Mouse (Mus musculus) limb, embryonic 12.5 days (tissue): ENCODE results near the gene Focad. TPM values are rescaled to one million over a fixed set of nuclear protein-coding genes. Genes with fewer than 3 reads are reported as not detected.

Experiments
- ATAC-seq: fragments of 200-750 bp; cut with Nextera tagmentation; 2 replicates; pipeline ENCODE4 v1.8.0; 2017; ENCODE audit warnings: low read depth, moderate TSS enrichment; ENCODE audit not compliant: insufficient number of reproducible peaks, insufficient read depth, low FRiP score, low TSS enrichment
- H3K27ac ChIP-seq: fragments of 300-500 bp; sonication (generic); 2 replicates; pipeline ENCODE4 v1.5.1; 2016; ENCODE audit warnings: mild to moderate bottlenecking, moderate library complexity
- H3K27me3 ChIP-seq: fragments of 300-500 bp; sonication (generic); 2 replicates; pipeline ENCODE4 v1.6.1; 2016; ENCODE audit warnings: mild to moderate bottlenecking, moderate library complexity
- H3K36me3 ChIP-seq: fragments of 300-500 bp; sonication (generic); 2 replicates; pipeline ENCODE4 v1.6.1; 2016; ENCODE audit warnings: mild to moderate bottlenecking, moderate library complexity
- H3K4me1 ChIP-seq: fragments of 300-500 bp; sonication (generic); replicated peaks from 2 replicates; pipeline ENCODE4 v1.6.1; 2016
- H3K4me2 ChIP-seq: fragments of 300-500 bp; sonication (generic); 2 replicates; pipeline ENCODE4 v1.6.1; 2016; ENCODE audit warnings: mild to moderate bottlenecking, moderate library complexity
- H3K4me3 ChIP-seq: fragments of 300-500 bp; sonication (generic); replicated peaks from 2 replicates; pipeline ENCODE4 v1.5.1; 2016; ENCODE audit warnings: mild to moderate bottlenecking
- H3K9ac ChIP-seq: fragments of 300-500 bp; sonication (generic); replicated peaks from 2 replicates; pipeline ENCODE4 v1.6.1; 2016; ENCODE audit warnings: mild to moderate bottlenecking, moderate library complexity
- H3K9me3 ChIP-seq: fragments of 300-500 bp; sonication (generic); 2 replicates; pipeline ENCODE4 v1.6.1; 2016; ENCODE audit warnings: mild to moderate bottlenecking, moderate library complexity
- WGBS: fragments of 180-500 bp; shearing (Covaris S2); methylation state at CpG from one replicate; pipeline ENCODE4 v1.1.7; 2016; 5-methylcytosine and 5-hydroxymethylcytosine counted together
- polyA plus RNA-seq: library from polyadenylated mRNA; unstranded; fragments of >200 nt; fragmentation: Nextera tagmentation; extraction: Ambion mirVana; gene quantifications from 2 replicates; pipeline ENCODE4 v1.2.1, GENCODE M21; 2016

The Focad gene
- polyA plus RNA-seq, 1 experiment from 2014 or later: 13.7 TPM

DNA sequence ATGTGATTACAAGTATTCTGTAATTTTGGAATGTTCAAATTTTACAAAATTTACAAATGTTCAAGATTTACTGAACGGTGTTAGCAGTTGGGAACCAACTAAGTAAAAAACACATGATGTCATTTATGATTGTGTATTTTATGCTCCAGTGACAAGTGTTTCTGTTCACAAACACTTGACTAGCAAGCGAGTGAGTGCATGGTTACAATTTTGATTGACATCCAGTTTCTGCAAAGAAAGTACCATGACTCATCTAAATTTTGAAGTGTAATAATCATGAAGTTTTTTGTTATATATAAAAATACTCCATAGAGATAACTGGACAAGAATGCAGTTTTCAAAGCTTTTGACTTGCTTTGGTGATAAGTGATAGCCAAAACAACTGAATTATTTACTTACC is 1.3 kb downstream of the Focad start:
- ATAC-seq: no peak
- Histone ChIP-seq H3K27me3 (no peaks in the 10 kb centered on the region), H3K9me3 (no peaks in the 10 kb centered on the region), H3K4me2 (no peak overlapping the region), H3K9ac (no peak overlapping the region), H3K36me3 (no peaks in the 10 kb centered on the region), H3K4me1 (peaks cover 8% of the 10 kb centered on the region), H3K27ac (no peak overlapping the region), H3K4me3 (no peak overlapping the region)
- WGBS: 81% methylated on average over 2 of the region's 2 CpGs

DNA sequence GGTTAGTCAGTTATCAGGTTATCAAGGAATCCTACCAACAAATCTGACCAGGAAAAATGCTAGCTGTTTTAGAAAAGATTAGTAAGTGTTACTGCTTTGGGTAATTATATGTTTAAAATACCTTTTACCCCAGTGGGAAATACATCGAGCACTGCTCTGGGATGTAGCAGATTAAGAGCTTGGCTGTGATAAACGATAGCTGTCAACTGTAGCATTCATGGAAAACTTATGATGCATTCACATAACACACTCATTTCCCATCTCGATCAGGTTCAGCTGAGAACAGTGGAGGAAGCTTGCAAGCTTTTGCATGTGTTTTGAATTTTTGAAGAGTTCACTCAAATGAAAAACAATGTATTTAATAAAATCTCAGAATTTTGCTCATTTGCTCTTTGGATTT is 14.2 kb downstream of the Focad start:
- no peak for ATAC-seq
- 46% methylated on average over 3 of the region's 3 CpGs for WGBS
- Histone ChIP-seq H3K4me3 (no peak overlapping the region), H3K9ac (no peak overlapping the region), H3K27ac (no peak overlapping the region), H3K36me3 (no peaks in the 10 kb centered on the region), H3K4me2 (no peak overlapping the region), H3K9me3 (no peaks in the 10 kb centered on the region), H3K4me1 (peaks cover 6% of the 10 kb centered on the region; the same call in 1 of the 2 replicates), H3K27me3 (no peaks in the 10 kb centered on the region)

DNA sequence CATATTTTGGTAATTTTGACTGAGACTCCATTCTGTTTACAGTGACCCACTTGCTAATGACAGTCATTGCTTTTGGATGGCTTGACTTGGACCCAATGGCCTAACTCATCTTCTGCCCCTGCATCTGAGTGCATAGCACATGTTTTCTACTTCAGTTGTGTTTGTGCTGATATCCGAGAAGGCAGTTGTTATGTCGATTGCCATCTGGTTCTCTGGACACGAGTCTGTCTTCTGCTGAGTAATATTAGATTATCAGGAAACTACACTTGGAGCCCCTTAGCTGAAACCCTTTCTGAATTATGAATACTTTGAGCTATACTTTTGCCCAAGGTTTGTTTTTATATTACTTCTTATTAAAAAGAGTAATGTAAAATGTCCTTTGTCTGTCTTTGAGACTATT is 22.9 kb downstream of the Focad start:
- Histone ChIP-seq H3K4me3 (no peak overlapping the region), H3K27me3 (no peaks in the 10 kb centered on the region), H3K27ac (no peak overlapping the region), H3K4me1 (peaks cover 9% of the 10 kb centered on the region), H3K4me2 (no peak overlapping the region), H3K9me3 (no peaks in the 10 kb centered on the region), H3K9ac (no peak overlapping the region), H3K36me3 (no peaks in the 10 kb centered on the region)
- WGBS: 49% methylated on average over 3 of the region's 3 CpGs
- ATAC-seq: no peak

DNA sequence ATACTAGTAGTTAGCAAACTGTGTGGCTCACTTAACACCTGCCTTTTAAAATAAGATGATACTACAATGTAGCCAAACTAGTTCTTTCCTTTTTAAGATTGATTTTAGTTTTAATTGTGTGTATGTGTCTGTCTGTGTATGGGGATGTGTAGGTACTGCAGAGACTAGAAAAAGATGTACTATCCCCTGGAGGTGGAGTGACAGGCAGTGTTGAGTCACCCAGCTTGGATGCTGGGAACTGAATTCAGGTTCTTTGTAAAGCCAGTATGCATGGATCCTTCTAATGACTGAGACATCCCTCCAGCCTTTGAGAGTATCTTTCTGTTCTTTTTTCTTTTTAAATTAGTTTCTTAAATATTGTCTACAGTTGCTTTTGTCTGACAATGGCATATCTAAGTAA is 23.5 kb downstream of the Focad start:
- Histone ChIP-seq H3K4me3 (no peak overlapping the region), H3K36me3 (no peaks in the 10 kb centered on the region), H3K4me1 (peaks cover 9% of the 10 kb centered on the region), H3K4me2 (no peak overlapping the region), H3K9me3 (no peaks in the 10 kb centered on the region), H3K27ac (no peak overlapping the region), H3K27me3 (no peaks in the 10 kb centered on the region), H3K9ac (no peak overlapping the region)
- no peak for ATAC-seq

DNA sequence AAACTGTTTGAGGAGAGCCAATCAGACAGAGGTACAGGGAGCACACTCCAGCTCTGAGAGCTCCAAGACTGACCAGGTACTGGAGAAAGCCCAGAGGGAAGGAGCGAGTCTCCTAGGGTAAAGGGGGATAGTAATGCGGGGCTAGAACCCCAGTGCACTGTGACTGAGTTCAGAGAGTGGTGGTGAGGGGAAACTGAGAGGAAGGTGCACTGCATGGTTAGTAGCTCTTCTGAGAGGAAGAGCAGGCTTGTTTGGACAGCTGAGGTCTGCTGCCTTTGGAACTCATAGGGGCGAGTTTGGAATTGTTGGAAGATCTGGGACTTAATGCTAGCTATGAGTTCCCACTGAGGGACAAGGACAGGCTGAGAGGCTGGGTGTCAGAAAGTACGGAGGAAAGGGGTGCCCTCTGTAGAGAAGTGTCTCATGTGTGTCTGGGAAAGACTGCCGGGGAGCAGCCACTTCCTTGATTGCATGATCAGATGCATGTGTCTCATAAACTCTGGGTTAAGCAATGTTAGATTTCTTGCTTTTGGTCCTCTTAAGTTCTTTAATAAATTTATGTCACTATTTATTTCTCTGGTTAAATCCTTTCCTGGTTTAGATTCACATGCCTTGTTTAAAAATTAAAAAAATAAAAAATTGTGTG is 24.4 kb downstream of the Focad start:
- no peak for ATAC-seq
- WGBS: 68% methylated on average over 5 of the region's 5 CpGs
- Histone ChIP-seq H3K9me3 (no peaks in the 10 kb centered on the region), H3K4me3 (no peak overlapping the region), H3K27me3 (no peaks in the 10 kb centered on the region), H3K36me3 (no peaks in the 10 kb centered on the region), H3K4me2 (no peak overlapping the region), H3K4me1 (peaks cover 9% of the 10 kb centered on the region), H3K9ac (no peak overlapping the region), H3K27ac (no peak overlapping the region)

DNA sequence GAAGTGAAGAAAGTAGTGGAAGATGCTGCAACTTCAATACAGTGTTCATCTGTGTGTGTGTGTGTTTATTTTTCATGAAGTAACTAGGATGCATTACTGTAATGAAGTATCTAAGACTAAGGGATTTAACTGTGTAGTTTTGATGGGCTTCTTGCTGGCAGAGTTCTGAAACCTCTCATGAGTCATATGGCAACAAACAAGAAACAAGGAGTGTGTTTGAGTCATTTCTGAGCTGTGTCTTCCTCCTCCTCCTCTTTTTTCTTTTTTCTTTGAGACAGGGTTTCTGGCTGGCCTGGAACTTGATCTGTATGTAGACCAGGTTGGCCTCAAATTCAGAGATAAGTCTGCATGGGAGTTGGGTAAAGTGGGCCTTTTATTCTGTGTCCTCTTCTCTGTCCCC is 25.7 kb downstream of the Focad start:
- H3K4me1 ChIP-seq: peaks cover 9% of the 10 kb centered on the region
- no peak for ATAC-seq
- H3K4me3 ChIP-seq: no peak overlapping the region
- H3K9me3 ChIP-seq: no peaks in the 10 kb centered on the region
- H3K27me3 ChIP-seq: no peaks in the 10 kb centered on the region
- no peak overlapping the region for H3K27ac ChIP-seq
- no peak overlapping the region for H3K4me2 ChIP-seq
- H3K9ac ChIP-seq: no peak overlapping the region
- no peaks in the 10 kb centered on the region for H3K36me3 ChIP-seq

DNA sequence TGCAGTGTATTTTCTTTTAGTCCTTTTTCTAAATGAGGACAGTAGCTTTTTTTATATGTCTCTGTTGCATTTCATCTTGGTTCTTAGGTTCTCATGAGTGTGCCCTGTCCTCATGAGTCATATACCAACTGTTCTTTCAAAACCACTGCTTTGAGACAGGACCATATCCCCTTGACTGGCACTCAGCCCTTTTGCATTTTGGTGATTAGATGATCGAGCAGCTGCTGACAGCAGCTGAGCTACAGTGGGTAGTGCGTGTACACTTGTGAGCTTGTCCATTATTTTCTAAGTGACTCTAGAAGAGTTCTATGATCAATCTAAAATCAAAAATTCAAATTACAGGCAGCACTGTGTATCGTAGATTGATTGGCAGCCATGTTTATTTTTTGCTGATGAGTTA is 28.0 kb downstream of the Focad start:
- Histone ChIP-seq H3K4me3 (no peak overlapping the region), H3K9me3 (no peaks in the 10 kb centered on the region), H3K4me1 (peaks cover 9% of the 10 kb centered on the region), H3K9ac (no peak overlapping the region), H3K36me3 (no peaks in the 10 kb centered on the region), H3K27me3 (no peaks in the 10 kb centered on the region), H3K27ac (no peak overlapping the region), H3K4me2 (no peak overlapping the region)
- no peak for ATAC-seq
- 92% methylated on average over 3 of the region's 3 CpGs for WGBS

DNA sequence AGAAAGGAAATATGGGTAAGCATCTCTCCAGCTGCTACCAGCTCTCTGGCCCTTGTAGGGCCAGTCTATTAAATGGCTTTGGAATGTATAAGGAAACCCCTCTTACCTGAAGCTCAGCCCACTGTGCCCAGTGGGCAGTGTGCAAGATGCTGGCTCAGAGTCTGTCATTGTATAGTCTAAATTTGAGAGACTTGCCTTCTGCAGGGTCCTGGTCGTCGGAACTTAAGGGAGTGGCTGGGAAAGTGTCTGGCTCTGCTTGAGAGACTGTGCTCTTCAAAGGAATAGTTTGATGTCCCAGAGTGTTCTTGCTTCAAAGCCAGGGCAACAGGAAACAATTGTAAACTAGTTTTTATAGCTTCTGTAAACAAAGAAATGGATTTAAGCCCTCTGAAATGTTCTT is 41.5 kb downstream of the Focad start:
- no peaks in the 10 kb centered on the region for H3K9me3 ChIP-seq
- peak overlapping the region; percentile 77 for H3K27ac ChIP-seq
- H3K4me3 ChIP-seq: no peak overlapping the region
- 10% methylated on average over 2 of the region's 2 CpGs for WGBS
- peak overlapping the region; percentile 27 for H3K4me2 ChIP-seq
- H3K36me3 ChIP-seq: no peaks in the 10 kb centered on the region
- peaks cover 26% of the 10 kb centered on the region for H3K4me1 ChIP-seq
- ATAC-seq: peak; percentile 63; the same call in 1 of the 2 replicates
- no peak overlapping the region for H3K9ac ChIP-seq
- H3K27me3 ChIP-seq: no peaks in the 10 kb centered on the region

DNA sequence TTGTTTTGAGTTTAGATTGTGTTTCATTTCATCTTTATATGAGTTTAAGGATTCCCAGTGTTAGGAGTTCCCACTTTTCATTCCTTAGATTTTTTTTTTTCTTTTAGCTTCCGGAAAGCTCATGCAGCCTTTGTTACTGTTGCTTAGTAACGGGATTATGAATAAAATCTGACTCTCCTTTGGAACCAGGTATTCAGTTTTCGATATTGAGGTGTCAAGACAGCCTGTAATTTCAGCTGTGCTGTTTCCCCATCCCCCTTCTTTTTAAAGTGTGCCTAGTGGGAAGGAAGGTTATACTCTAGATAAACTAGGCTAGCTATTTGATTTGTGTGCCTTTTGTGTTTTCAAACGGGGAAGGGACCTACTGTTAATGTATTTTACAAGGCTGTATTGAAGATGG is 42.1 kb downstream of the Focad start:
- no peaks in the 10 kb centered on the region for H3K9me3 ChIP-seq
- H3K4me2 ChIP-seq: no peak overlapping the region
- no peaks in the 10 kb centered on the region for H3K36me3 ChIP-seq
- ATAC-seq: no peak
- no peaks in the 10 kb centered on the region for H3K27me3 ChIP-seq
- H3K27ac ChIP-seq: no peak overlapping the region
- no peak overlapping the region for H3K9ac ChIP-seq
- peaks cover 26% of the 10 kb centered on the region for H3K4me1 ChIP-seq
- no peak overlapping the region for H3K4me3 ChIP-seq
- 20% methylated on average over 4 of the region's 4 CpGs for WGBS

DNA sequence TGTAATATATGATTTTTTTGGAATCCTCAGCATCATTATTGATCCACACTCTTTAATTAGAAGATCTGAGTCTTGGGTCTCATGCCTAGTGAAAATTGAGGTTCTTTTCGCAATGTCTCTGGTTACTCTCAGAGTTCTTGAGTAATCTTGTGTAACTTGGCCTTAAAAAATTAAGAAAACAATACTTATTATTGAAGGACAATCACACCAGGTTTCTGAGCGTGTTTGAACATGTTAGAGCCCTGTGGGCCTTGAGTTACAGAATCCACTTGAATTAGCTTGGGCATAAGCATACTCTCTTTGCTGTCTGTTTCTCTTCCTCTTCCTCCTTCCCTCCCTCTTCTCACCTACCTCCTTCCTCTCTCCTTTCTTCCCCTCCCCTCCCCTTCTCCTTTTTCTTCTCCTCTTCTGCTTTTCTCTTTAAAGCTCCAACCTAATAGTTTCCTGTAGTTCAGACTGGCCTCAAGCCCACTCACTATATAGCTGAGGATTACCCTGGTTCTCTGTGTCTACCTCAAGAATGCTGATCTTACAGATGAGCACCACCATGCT is 44.0 kb downstream of the Focad start:
- WGBS: 91% methylated on average over 2 of the region's 2 CpGs
- Histone ChIP-seq H3K4me3 (no peak overlapping the region), H3K27ac (no peak overlapping the region), H3K27me3 (no peaks in the 10 kb centered on the region), H3K36me3 (no peaks in the 10 kb centered on the region), H3K4me1 (peaks cover 26% of the 10 kb centered on the region), H3K4me2 (no peak overlapping the region), H3K9ac (no peak overlapping the region), H3K9me3 (no peaks in the 10 kb centered on the region)
- ATAC-seq: no peak

DNA sequence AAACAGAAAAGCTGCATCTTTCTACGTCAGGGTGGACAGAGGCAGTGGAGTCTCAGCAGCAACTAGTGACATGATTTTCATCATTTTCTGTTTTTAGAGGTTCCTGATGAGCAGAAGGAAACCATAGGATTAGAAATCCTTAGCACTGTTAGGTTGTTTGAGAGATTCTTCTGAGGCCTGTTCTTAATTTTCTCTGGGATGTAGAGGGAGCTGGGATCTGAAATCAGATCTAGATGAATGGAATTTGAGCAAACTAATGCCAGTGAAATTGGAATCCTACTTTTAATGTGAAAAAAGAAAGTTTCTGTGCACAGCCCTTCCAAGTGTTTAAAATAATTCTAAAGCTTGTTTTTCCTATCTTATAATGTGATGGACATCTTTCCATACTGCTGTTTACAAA is 55.0 kb downstream of the Focad start:
- Histone ChIP-seq H3K27ac (peak overlapping the region; percentile 37; the same call in 1 of the 2 replicates), H3K36me3 (no peaks in the 10 kb centered on the region), H3K4me3 (no peak overlapping the region), H3K4me2 (no peak overlapping the region), H3K9ac (no peak overlapping the region), H3K4me1 (no peaks in the 10 kb centered on the region), H3K27me3 (no peaks in the 10 kb centered on the region), H3K9me3 (no peaks in the 10 kb centered on the region)
- WGBS: 63% methylated on average over 1 of the region's 1 CpGs
- ATAC-seq: no peak

DNA sequence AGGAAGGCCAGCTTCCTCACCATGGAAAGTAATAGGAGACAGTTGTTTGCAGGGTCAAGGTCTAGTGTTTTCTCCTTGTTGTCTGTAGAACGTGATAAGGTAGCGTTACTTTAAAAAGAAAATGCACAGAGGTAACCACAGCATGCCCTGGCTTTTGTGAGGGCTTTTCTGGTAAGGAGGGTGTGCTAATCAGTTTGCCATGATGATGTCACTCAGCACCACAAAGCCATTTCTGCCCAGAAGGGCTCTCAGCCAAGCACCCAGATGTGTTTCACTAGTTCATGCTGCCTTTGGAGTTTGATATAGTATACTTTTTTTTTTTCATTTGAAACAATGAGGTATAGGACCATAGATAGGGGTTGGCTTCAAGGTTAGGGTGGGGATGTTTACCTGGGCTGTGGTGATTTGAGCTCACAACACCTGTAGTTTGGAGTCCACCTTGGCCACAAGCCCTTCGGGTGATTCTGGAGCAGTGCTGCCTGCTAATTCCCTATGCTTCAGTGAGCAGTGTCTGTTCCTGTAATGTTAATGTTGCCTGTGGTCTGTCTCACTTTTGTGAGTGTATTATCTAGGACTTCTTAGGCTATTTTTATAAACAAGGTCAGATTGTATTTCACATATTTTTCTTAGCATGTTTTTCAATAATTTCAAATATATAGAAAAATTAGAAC is 61.2 kb downstream of the Focad start:
- Histone ChIP-seq H3K9ac (no peak overlapping the region), H3K4me3 (no peak overlapping the region), H3K9me3 (no peaks in the 10 kb centered on the region), H3K27me3 (no peaks in the 10 kb centered on the region), H3K36me3 (no peaks in the 10 kb centered on the region), H3K4me1 (0 out of 2 replicates have a peak, but pooled peaks cover 3% of the 10 kb centered on the region), H3K27ac (no peak overlapping the region), H3K4me2 (no peak overlapping the region)
- 83% methylated on average over 3 of the region's 3 CpGs for WGBS
- no peak for ATAC-seq
